Mouse (Mus musculus): ENCODE results near the gene Cog1. TPM values are rescaled to one million over a fixed set of nuclear protein-coding genes. Genes with fewer than 3 reads are reported as not detected.
"Not testable (repeated sequence)": the region's sequence is repeated elsewhere in the genome, so short reads cannot be mapped to it uniquely, and the experiment has no call there.

Gene Cog1
- polyA plus RNA-seq, 1 experiment from 2014 or later: 24.9 TPM

GRCm38 (mm10) chr11:113658763-113659162, 9.8 kb downstream of the Cog1 start:
- Histone ChIP-seq H3K4me3 (ENCODE audit: low read length) (no peak overlapping the region), H3K9me3 (ENCODE audit: control insufficient read depth, low read length) (no peaks in the 10 kb centered on the region), H3K4me1 (ENCODE audit: control insufficient read depth, insufficient read depth, low read length) (no peaks in the 10 kb centered on the region), H3K9ac (ENCODE audit: low read depth, low read length) (no peak overlapping the region), H3K4me2 (ENCODE audit: low read depth, low read length) (no peak overlapping the region), H3K27me3 (replicated peaks; ENCODE audit: control insufficient read depth, insufficient read depth, low read length) (no peaks in the 10 kb centered on the region), H3K36me3 (ENCODE audit: control insufficient read depth, insufficient read depth, low read length) (peaks cover 51% of the 10 kb centered on the region), H3K27ac (ENCODE audit: low read length) (no peak overlapping the region)
- ATAC-seq: no peak
- 76% methylated on average over 4 of the region's 4 CpGs for WGBS

- not testable (repeated sequence) for H3K4me2 ChIP-seq (ENCODE audit: low read depth, low read length); H3K4me3 ChIP-seq (ENCODE audit: low read length); ATAC-seq; H3K9me3 ChIP-seq (ENCODE audit: control insufficient read depth, low read length); H3K27me3 ChIP-seq (replicated peaks; ENCODE audit: control insufficient read depth, insufficient read depth, low read length); H3K4me1 ChIP-seq (ENCODE audit: control insufficient read depth, insufficient read depth, low read length); H3K9ac ChIP-seq (ENCODE audit: low read depth, low read length); H3K27ac ChIP-seq (ENCODE audit: low read length)
- H3K36me3 ChIP-seq (ENCODE audit: control insufficient read depth, insufficient read depth, low read length): peaks cover 40% of the 10 kb centered on the region
- 97% methylated on average over 3 of the region's 3 CpGs for WGBS
These were observed 11.2 kb downstream of the Cog1 start for GRCm38 (mm10) chr11:113660213-113660612.

GRCm38 (mm10) chr11:113660940-113661339, 12.0 kb downstream of the Cog1 start:
- H3K27me3 ChIP-seq (replicated peaks; ENCODE audit: control insufficient read depth, insufficient read depth, low read length): no peaks in the 10 kb centered on the region
- no peak overlapping the region for H3K27ac ChIP-seq (ENCODE audit: low read length)
- 94% methylated on average over 11 of the region's 11 CpGs for WGBS
- no peaks in the 10 kb centered on the region for H3K9me3 ChIP-seq (ENCODE audit: control insufficient read depth, low read length)
- no peak overlapping the region for H3K4me2 ChIP-seq (ENCODE audit: low read depth, low read length)
- no peak for ATAC-seq
- H3K4me1 ChIP-seq (ENCODE audit: control insufficient read depth, insufficient read depth, low read length): no peaks in the 10 kb centered on the region
- no peak overlapping the region for H3K4me3 ChIP-seq (ENCODE audit: low read length)
- H3K36me3 ChIP-seq (ENCODE audit: control insufficient read depth, insufficient read depth, low read length): peaks cover 39% of the 10 kb centered on the region
- H3K9ac ChIP-seq (ENCODE audit: low read depth, low read length): no peak overlapping the region

- Histone ChIP-seq H3K9me3 (ENCODE audit: control insufficient read depth, low read length) (no peaks in the 10 kb centered on the region), H3K4me3 (ENCODE audit: low read length) (no peak overlapping the region), H3K4me1 (ENCODE audit: control insufficient read depth, insufficient read depth, low read length) (peaks cover 7% of the 10 kb centered on the region; the same call in 1 of the 2 replicates), H3K9ac (ENCODE audit: low read depth, low read length) (no peak overlapping the region), H3K27ac (ENCODE audit: low read length) (no peak overlapping the region), H3K4me2 (ENCODE audit: low read depth, low read length) (no peak overlapping the region), H3K27me3 (replicated peaks; ENCODE audit: control insufficient read depth, insufficient read depth, low read length) (no peaks in the 10 kb centered on the region), H3K36me3 (ENCODE audit: control insufficient read depth, insufficient read depth, low read length) (peaks cover 30% of the 10 kb centered on the region)
- WGBS: 90% methylated on average over 18 of the region's 18 CpGs
- no peak for ATAC-seq
These were observed 12.9 kb downstream of the Cog1 start for GRCm38 (mm10) chr11:113661835-113662351.

GRCm38 (mm10) chr11:113664279-113664678, 15.3 kb downstream of the Cog1 start:
- Histone ChIP-seq H3K9me3 (ENCODE audit: control insufficient read depth, low read length) (no peaks in the 10 kb centered on the region), H3K4me3 (ENCODE audit: low read length) (no peak overlapping the region), H3K9ac (ENCODE audit: low read depth, low read length) (no peak overlapping the region), H3K36me3 (ENCODE audit: control insufficient read depth, insufficient read depth, low read length) (peaks cover 18% of the 10 kb centered on the region), H3K27ac (ENCODE audit: low read length) (no peak overlapping the region), H3K27me3 (replicated peaks; ENCODE audit: control insufficient read depth, insufficient read depth, low read length) (no peaks in the 10 kb centered on the region), H3K4me1 (ENCODE audit: control insufficient read depth, insufficient read depth, low read length) (peaks cover 26% of the 10 kb centered on the region), H3K4me2 (ENCODE audit: low read depth, low read length) (no peak overlapping the region)
- WGBS: 77% methylated on average over 2 of the region's 2 CpGs
- no peak for ATAC-seq

- H3K9ac ChIP-seq (ENCODE audit: low read depth, low read length): peak overlapping the region; percentile 29; the same call in 1 of the 2 replicates
- no peaks in the 10 kb centered on the region for H3K9me3 ChIP-seq (ENCODE audit: control insufficient read depth, low read length)
- no peaks in the 10 kb centered on the region for H3K27me3 ChIP-seq (replicated peaks; ENCODE audit: control insufficient read depth, insufficient read depth, low read length)
- no peak overlapping the region for H3K4me3 ChIP-seq (ENCODE audit: low read length)
- H3K27ac ChIP-seq (ENCODE audit: low read length): peak overlapping the region; percentile 61
- H3K4me2 ChIP-seq (ENCODE audit: low read depth, low read length): 0 out of 2 replicates have a peak overlapping the region, but pooled peaks have one; percentile 16
- ATAC-seq: no peak
- H3K4me1 ChIP-seq (ENCODE audit: control insufficient read depth, insufficient read depth, low read length): peaks cover 26% of the 10 kb centered on the region
- 58% methylated on average over 6 of the region's 6 CpGs for WGBS
- H3K36me3 ChIP-seq (ENCODE audit: control insufficient read depth, insufficient read depth, low read length): peaks cover 10% of the 10 kb centered on the region
These were observed 17.2 kb downstream of the Cog1 start for GRCm38 (mm10) chr11:113666205-113666604.

- Histone ChIP-seq H3K4me3 (ENCODE audit: low read length) (no peak overlapping the region), H3K9ac (ENCODE audit: low read depth, low read length) (peak overlapping the region; percentile 25; the same call in 1 of the 2 replicates), H3K4me1 (ENCODE audit: control insufficient read depth, insufficient read depth, low read length) (peaks cover 26% of the 10 kb centered on the region), H3K36me3 (ENCODE audit: control insufficient read depth, insufficient read depth, low read length) (peaks cover 6% of the 10 kb centered on the region), H3K27me3 (replicated peaks; ENCODE audit: control insufficient read depth, insufficient read depth, low read length) (no peaks in the 10 kb centered on the region), H3K4me2 (ENCODE audit: low read depth, low read length) (peak overlapping the region; percentile 20; the same call in 1 of the 2 replicates), H3K9me3 (ENCODE audit: control insufficient read depth, low read length) (no peaks in the 10 kb centered on the region), H3K27ac (ENCODE audit: low read length) (peak overlapping the region; percentile 92)
- ATAC-seq: peak; percentile 81
- 42% methylated on average over 10 of the region's 10 CpGs for WGBS
These were observed 17.7 kb downstream of the Cog1 start for GRCm38 (mm10) chr11:113666648-113667047.

- Histone ChIP-seq H3K27ac (ENCODE audit: low read length) (peak overlapping the region; percentile 92), H3K4me3 (ENCODE audit: low read length) (no peak overlapping the region), H3K36me3 (ENCODE audit: control insufficient read depth, insufficient read depth, low read length) (peaks cover 1% of the 10 kb centered on the region), H3K9me3 (ENCODE audit: control insufficient read depth, low read length) (no peaks in the 10 kb centered on the region), H3K27me3 (replicated peaks; ENCODE audit: control insufficient read depth, insufficient read depth, low read length) (no peaks in the 10 kb centered on the region), H3K4me1 (ENCODE audit: control insufficient read depth, insufficient read depth, low read length) (peaks cover 26% of the 10 kb centered on the region), H3K4me2 (ENCODE audit: low read depth, low read length) (0 out of 2 replicates have a peak overlapping the region, but pooled peaks have one; percentile 2), H3K9ac (ENCODE audit: low read depth, low read length) (no peak overlapping the region)
- ATAC-seq: peak; percentile 90
- WGBS: 46% methylated on average over 2 of the region's 2 CpGs
These were observed 18.2 kb downstream of the Cog1 start for GRCm38 (mm10) chr11:113667122-113667521.

GRCm38 (mm10) chr11:113667704-113668103, 18.7 kb downstream of the Cog1 start:
- H3K9me3 ChIP-seq (ENCODE audit: control insufficient read depth, low read length): no peaks in the 10 kb centered on the region
- no peaks in the 10 kb centered on the region for H3K27me3 ChIP-seq (replicated peaks; ENCODE audit: control insufficient read depth, insufficient read depth, low read length)
- H3K4me2 ChIP-seq (ENCODE audit: low read depth, low read length): no peak overlapping the region
- peak; percentile 43 for ATAC-seq
- peak overlapping the region; percentile 92 for H3K27ac ChIP-seq (ENCODE audit: low read length)
- H3K4me1 ChIP-seq (ENCODE audit: control insufficient read depth, insufficient read depth, low read length): peaks cover 26% of the 10 kb centered on the region
- no peaks in the 10 kb centered on the region; the same call in 1 of the 2 replicates for H3K36me3 ChIP-seq (ENCODE audit: control insufficient read depth, insufficient read depth, low read length)
- H3K4me3 ChIP-seq (ENCODE audit: low read length): no peak overlapping the region
- H3K9ac ChIP-seq (ENCODE audit: low read depth, low read length): 0 out of 2 replicates have a peak overlapping the region, but pooled peaks have one; percentile 8
- 54% methylated on average over 4 of the region's 4 CpGs for WGBS

GRCm38 (mm10) chr11:113668857-113669256, 19.9 kb downstream of the Cog1 start:
- Histone ChIP-seq H3K27ac (ENCODE audit: low read length) (no peak overlapping the region), H3K4me3 (ENCODE audit: low read length) (no peak overlapping the region), H3K27me3 (replicated peaks; ENCODE audit: control insufficient read depth, insufficient read depth, low read length) (no peaks in the 10 kb centered on the region), H3K9ac (ENCODE audit: low read depth, low read length) (no peak overlapping the region), H3K36me3 (ENCODE audit: control insufficient read depth, insufficient read depth, low read length) (peaks cover 5% of the 10 kb centered on the region; the same call in 1 of the 2 replicates), H3K4me1 (ENCODE audit: control insufficient read depth, insufficient read depth, low read length) (peaks cover 26% of the 10 kb centered on the region), H3K4me2 (ENCODE audit: low read depth, low read length) (no peak overlapping the region), H3K9me3 (ENCODE audit: control insufficient read depth, low read length) (no peaks in the 10 kb centered on the region)
- WGBS: 84% methylated on average over 5 of the region's 5 CpGs
- no peak for ATAC-seq
